Mouse (Mus musculus) liver, embryonic 13.5 days (tissue): ENCODE measurements around the gene Foxs1. TPM values are rescaled to one million over a fixed set of nuclear protein-coding genes. Genes with fewer than 3 reads are reported as not detected.

Source experiments
- ATAC-seq: fragments of 200-750 bp; cut with Nextera tagmentation; 2 replicates; pipeline ENCODE4 v1.8.0; 2017; ENCODE audit warnings: low read depth, mild to moderate bottlenecking, moderate number of reproducible peaks, moderate library complexity
- DNase-seq: peaks from one replicate; pipeline ENCODE4 v3.0.0; 2022
- H3K27ac ChIP-seq: fragments of 300-500 bp; sonication (generic); 2 replicates; pipeline ENCODE4 v1.5.1; 2015; ENCODE audit warnings: moderate library complexity, mild to moderate bottlenecking, inconsistent platforms
- H3K27me3 ChIP-seq: fragments of 300-500 bp; sonication (generic); 2 replicates; pipeline ENCODE4 v1.6.1; 2015; ENCODE audit warnings: mild to moderate bottlenecking, inconsistent platforms
- H3K36me3 ChIP-seq: fragments of 300-500 bp; sonication (generic); 2 replicates; pipeline ENCODE4 v1.6.1; 2015; ENCODE audit warnings: mild to moderate bottlenecking, inconsistent platforms
- H3K4me1 ChIP-seq: fragments of 300-500 bp; sonication (generic); replicated peaks from 2 replicates; pipeline ENCODE4 v1.6.1; 2015; ENCODE audit warnings: inconsistent platforms
- H3K4me2 ChIP-seq: fragments of 300-500 bp; sonication (generic); 2 replicates; pipeline ENCODE4 v1.6.1; 2015; ENCODE audit warnings: inconsistent platforms, mild to moderate bottlenecking, moderate library complexity
- H3K4me3 ChIP-seq: fragments of 300-500 bp; sonication (generic); replicated peaks from 2 replicates; pipeline ENCODE4 v1.5.1; 2015; ENCODE audit warnings: mild to moderate bottlenecking, inconsistent platforms
- H3K9ac ChIP-seq: fragments of 300-500 bp; sonication (generic); 2 replicates; pipeline ENCODE4 v1.6.1; 2015; ENCODE audit warnings: mild to moderate bottlenecking, inconsistent platforms
- H3K9me3 ChIP-seq: fragments of 300-500 bp; sonication (generic); replicated peaks from 2 replicates; pipeline ENCODE4 v1.6.1; 2016; ENCODE audit warnings: inconsistent platforms
- WGBS: fragments of 180-500 bp; shearing (Covaris S2); methylation state at CpG from one replicate; pipeline ENCODE4 v1.1.7; 2015; ENCODE audit not compliant: insufficient replicate concordance; 5-methylcytosine and 5-hydroxymethylcytosine counted together
- polyA plus RNA-seq: library from polyadenylated mRNA; unstranded; fragments of >200 nt; fragmentation: Nextera tagmentation; extraction: Ambion mirVana; gene quantifications from 2 replicates; pipeline ENCODE4 v1.2.1, GENCODE M21; 2015

Gene Foxs1
- polyA plus RNA-seq, 1 experiment from 2014 or later = 0.20 TPM

GRCm38 (mm10) chr2:152913471-152913870 lies 19.5 kb downstream of the Foxs1 start:
- H3K9me3 ChIP-seq = no peaks in the 10 kb centered on the region
- H3K9ac ChIP-seq = no peak overlapping the region
- H3K36me3 ChIP-seq = no peaks in the 10 kb centered on the region
- H3K4me3 ChIP-seq = no peak overlapping the region
- no peak overlapping the region for H3K4me2 ChIP-seq
- peaks cover 7% of the 10 kb centered on the region for H3K4me1 ChIP-seq
- ATAC-seq (no peak), DNase-seq (no peak)
- WGBS = 28% methylated on average over 7 of the region's 7 CpGs
- H3K27ac ChIP-seq = no peak overlapping the region
- H3K27me3 ChIP-seq = peaks cover 49% of the 10 kb centered on the region

- H3K9ac ChIP-seq = no peak overlapping the region
- peaks cover 49% of the 10 kb centered on the region for H3K27me3 ChIP-seq
- no peak overlapping the region for H3K4me2 ChIP-seq
- WGBS = 32% methylated on average over 6 of the region's 6 CpGs
- peaks cover 7% of the 10 kb centered on the region for H3K4me1 ChIP-seq
- DNase-seq = no peak
- no peak overlapping the region for H3K4me3 ChIP-seq
- no peaks in the 10 kb centered on the region for H3K36me3 ChIP-seq
- no peak overlapping the region for H3K27ac ChIP-seq
- H3K9me3 ChIP-seq = no peaks in the 10 kb centered on the region
- ATAC-seq = no peak
Measured at GRCm38 (mm10) chr2:152911432-152911831, 21.6 kb downstream of the Foxs1 start.

GRCm38 (mm10) chr2:152911031-152911430 lies 22.0 kb downstream of the Foxs1 start, which contains the start of gene Mylk2:
Gene Mylk2 (plus strand): TSS chr2:152911352.
- H3K27me3 ChIP-seq = peaks cover 49% of the 10 kb centered on the region
- peaks cover 7% of the 10 kb centered on the region for H3K4me1 ChIP-seq
- no peak for DNase-seq
- ATAC-seq = no peak
- H3K4me2 ChIP-seq = no peak within 1 kb of the TSS
- no peaks in the 10 kb centered on the region for H3K36me3 ChIP-seq
- no peaks in the 10 kb centered on the region for H3K9me3 ChIP-seq
- no peak within 1 kb of the TSS for H3K27ac ChIP-seq
- no peak within 1 kb of the TSS for H3K9ac ChIP-seq
- H3K4me3 ChIP-seq = no peak within 1 kb of the TSS
- WGBS = 20% methylated on average over 12 of the region's 12 CpGs

- no peak for ATAC-seq
- Histone ChIP-seq H3K36me3 (no peaks in the 10 kb centered on the region), H3K4me3 (no peak overlapping the region), H3K9ac (no peak overlapping the region), H3K4me2 (no peak overlapping the region), H3K4me1 (peaks cover 7% of the 10 kb centered on the region), H3K9me3 (no peaks in the 10 kb centered on the region), H3K27ac (no peak overlapping the region), H3K27me3 (peaks cover 44% of the 10 kb centered on the region)
- no peak for DNase-seq
- WGBS = 66% methylated on average over 6 of the region's 6 CpGs
Measured at GRCm38 (mm10) chr2:152909848-152910247, 23.2 kb downstream of the Foxs1 start.

GRCm38 (mm10) chr2:152907114-152907943 lies 25.7 kb downstream of the Foxs1 start:
- Histone ChIP-seq H3K9ac (no peak overlapping the region), H3K27ac (no peak overlapping the region), H3K9me3 (no peaks in the 10 kb centered on the region), H3K4me3 (no peak overlapping the region), H3K27me3 (peaks cover 26% of the 10 kb centered on the region), H3K4me2 (no peak overlapping the region), H3K36me3 (no peaks in the 10 kb centered on the region), H3K4me1 (peaks cover 4% of the 10 kb centered on the region; the same call in 1 of the 2 replicates)
- DNase-seq = no peak
- ATAC-seq = no peak
- 63% methylated on average over 14 of the region's 14 CpGs for WGBS

GRCm38 (mm10) chr2:152906274-152907037 lies 26.6 kb downstream of the Foxs1 start:
- Histone ChIP-seq H3K9ac (no peak overlapping the region), H3K4me1 (peaks cover 4% of the 10 kb centered on the region; the same call in 1 of the 2 replicates), H3K4me2 (no peak overlapping the region), H3K36me3 (no peaks in the 10 kb centered on the region), H3K9me3 (no peaks in the 10 kb centered on the region), H3K4me3 (no peak overlapping the region), H3K27me3 (peaks cover 17% of the 10 kb centered on the region), H3K27ac (no peak overlapping the region)
- WGBS = 45% methylated on average over 9 of the region's 9 CpGs
- DNase-seq (no peak), ATAC-seq (no peak)

GRCm38 (mm10) chr2:152905036-152905829 lies 27.8 kb downstream of the Foxs1 start:
- H3K9me3 ChIP-seq = no peaks in the 10 kb centered on the region
- H3K4me3 ChIP-seq = no peak overlapping the region
- H3K4me2 ChIP-seq = no peak overlapping the region
- peaks cover 4% of the 10 kb centered on the region; the same call in 1 of the 2 replicates for H3K4me1 ChIP-seq
- WGBS = 49% methylated on average over 11 of the region's 11 CpGs
- H3K27ac ChIP-seq = no peak overlapping the region
- H3K9ac ChIP-seq = no peak overlapping the region
- DNase-seq (no peak), ATAC-seq (no peak)
- peaks cover 6% of the 10 kb centered on the region for H3K27me3 ChIP-seq
- H3K36me3 ChIP-seq = no peaks in the 10 kb centered on the region

- Histone ChIP-seq H3K9me3 (no peaks in the 10 kb centered on the region), H3K27me3 (no peaks in the 10 kb centered on the region), H3K4me1 (peaks cover 4% of the 10 kb centered on the region; the same call in 1 of the 2 replicates), H3K27ac (no peak overlapping the region), H3K9ac (no peak overlapping the region), H3K4me2 (no peak overlapping the region), H3K4me3 (no peak overlapping the region), H3K36me3 (no peaks in the 10 kb centered on the region)
- ATAC-seq (no peak), DNase-seq (no peak)
- WGBS = 26% methylated on average over 5 of the region's 5 CpGs
Measured at GRCm38 (mm10) chr2:152904127-152904643, 28.8 kb downstream of the Foxs1 start.

GRCm38 (mm10) chr2:152903586-152903985 lies 29.4 kb downstream of the Foxs1 start:
- Histone ChIP-seq H3K4me3 (no peak overlapping the region), H3K36me3 (no peaks in the 10 kb centered on the region), H3K9ac (no peak overlapping the region), H3K9me3 (no peaks in the 10 kb centered on the region), H3K27ac (no peak overlapping the region), H3K4me2 (no peak overlapping the region), H3K4me1 (peaks cover 4% of the 10 kb centered on the region; the same call in 1 of the 2 replicates), H3K27me3 (no peaks in the 10 kb centered on the region)
- DNase-seq (no peak), ATAC-seq (no peak)
- WGBS = 51% methylated on average over 4 of the region's 4 CpGs

- H3K27ac ChIP-seq = no peak overlapping the region
- no peak overlapping the region for H3K9ac ChIP-seq
- H3K9me3 ChIP-seq = no peaks in the 10 kb centered on the region
- no peak for DNase-seq
- ATAC-seq = no peak
- 73% methylated on average over 3 of the region's 3 CpGs for WGBS
- H3K4me3 ChIP-seq = no peak overlapping the region
- no peak overlapping the region for H3K4me2 ChIP-seq
- no peaks in the 10 kb centered on the region for H3K27me3 ChIP-seq
- H3K36me3 ChIP-seq = no peaks in the 10 kb centered on the region
- peaks cover 4% of the 10 kb centered on the region; the same call in 1 of the 2 replicates for H3K4me1 ChIP-seq
Measured at GRCm38 (mm10) chr2:152902658-152903057, 30.4 kb downstream of the Foxs1 start.

- no peak overlapping the region for H3K4me3 ChIP-seq
- 83% methylated on average over 15 of the region's 15 CpGs for WGBS
Measured at GRCm38 (mm10) chr2:152901296-152901695, 31.7 kb downstream of the Foxs1 start.

More at GRCm38 (mm10) chr2:152901296-152901695, 31.7 kb downstream of the Foxs1 start:
- H3K9ac ChIP-seq = no peak overlapping the region
- H3K4me2 ChIP-seq = no peak overlapping the region
- ATAC-seq (no peak), DNase-seq (no peak)
- no peak overlapping the region for H3K27ac ChIP-seq
- H3K4me1 ChIP-seq = peaks cover 4% of the 10 kb centered on the region; the same call in 1 of the 2 replicates
- no peaks in the 10 kb centered on the region for H3K9me3 ChIP-seq
- peaks cover 5% of the 10 kb centered on the region for H3K36me3 ChIP-seq
- no peaks in the 10 kb centered on the region for H3K27me3 ChIP-seq
